Mouse (Mus musculus) lung, embryonic 14.5 days (tissue): Measurements from ENCODE around the gene Aldh3b3. TPM values are rescaled to one million over a fixed set of nuclear protein-coding genes. Genes with fewer than 3 reads are reported as not detected.

Source experiments
- ATAC-seq: fragments of 200-750 bp; cut with Nextera tagmentation; 2 replicates; pipeline ENCODE4 v1.8.0; 2017; ENCODE audit warnings: mild to moderate bottlenecking, moderate TSS enrichment, moderate library complexity; ENCODE audit not compliant: insufficient read depth
- DNase-seq: peaks from one replicate; pipeline ENCODE4 v3.0.0-alpha.2; 2015
- H3K27ac ChIP-seq: fragments of 300-500 bp; sonication (generic); 2 replicates; pipeline ENCODE4 v1.5.1; 2014; ENCODE audit warnings: low read depth, mild to moderate bottlenecking, moderate library complexity
- H3K27me3 ChIP-seq: fragments of 300-500 bp; sonication (generic); 2 replicates; pipeline ENCODE4 v1.6.1; 2014; ENCODE audit warnings: low read length, control low read depth; ENCODE audit not compliant: insufficient read depth
- H3K36me3 ChIP-seq: fragments of 300-500 bp; sonication (generic); 2 replicates; pipeline ENCODE4 v1.6.1; 2014; ENCODE audit warnings: control low read depth; ENCODE audit not compliant: insufficient read depth
- H3K4me1 ChIP-seq: fragments of 300-500 bp; sonication (generic); 2 replicates; pipeline ENCODE4 v1.6.1; 2014; ENCODE audit warnings: antibody characterized with exemption, control low read depth; ENCODE audit not compliant: insufficient read depth
- H3K4me2 ChIP-seq: fragments of 300-500 bp; sonication (generic); 2 replicates; pipeline ENCODE4 v1.6.1; 2014; ENCODE audit warnings: mild to moderate bottlenecking
- H3K4me3 ChIP-seq: fragments of 300-500 bp; sonication (generic); 2 replicates; pipeline ENCODE4 v1.5.1; 2014; ENCODE audit warnings: low read depth, low read length
- H3K9ac ChIP-seq: fragments of 300-500 bp; sonication (generic); 2 replicates; pipeline ENCODE4 v1.6.1; 2014
- H3K9me3 ChIP-seq: fragments of 300-500 bp; sonication (generic); 2 replicates; pipeline ENCODE4 v1.6.1; 2016; ENCODE audit warnings: low read depth, low read length, control low read depth
- CTCF ChIP-seq: IDR thresholded peaks from 2 replicates; pipeline ENCODE4 v1.5.1; 2016; ENCODE audit warnings: antibody characterized with exemption, low read depth
- WGBS: fragments of 180-500 bp; shearing (Covaris S2); extraction: QIAGEN DNeasy Blood & Tissue Kit; methylation state at CpG from one replicate; pipeline ENCODE4 v1.1.7; 2014; 5-methylcytosine and 5-hydroxymethylcytosine counted together
- polyA plus RNA-seq: library from polyadenylated mRNA; unstranded; fragments of >200 nt; fragmentation: Nextera tagmentation; extraction: Ambion mirVana; gene quantifications from 2 replicates; pipeline ENCODE4 v1.2.1, GENCODE M21; 2014

Gene Aldh3b3
- polyA plus RNA-seq, 1 experiment from 2014 or later, result not detected

DNA sequence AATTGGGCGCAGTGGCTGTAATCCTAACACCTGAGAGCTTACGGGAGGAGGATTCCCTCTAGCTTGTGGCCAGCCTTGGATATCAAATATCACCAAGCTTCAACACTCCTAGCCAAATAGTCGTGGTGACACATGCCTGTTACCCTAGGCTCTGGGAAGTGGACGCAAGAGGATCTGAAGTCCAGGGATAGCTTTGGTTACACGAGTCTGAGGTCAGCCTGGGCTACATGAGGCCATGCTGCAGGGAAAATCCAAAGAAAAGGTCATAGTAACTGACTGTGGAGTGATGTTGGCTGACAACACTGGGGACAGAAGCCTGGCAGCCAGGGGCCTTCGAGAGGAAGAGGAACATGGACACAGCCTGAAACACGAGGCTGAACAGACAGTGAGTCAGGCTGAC lies 37.7 kb downstream of the Aldh3b3 start:
- TF ChIP-seq CTCF, result no peak
- Histone ChIP-seq H3K27me3 (no peaks in the 10 kb centered on the region), H3K4me3 (no peak overlapping the region), H3K27ac (0 out of 2 replicates have a peak overlapping the region, but pooled peaks have one; percentile 18), H3K9ac (no peak overlapping the region), H3K36me3 (no peaks in the 10 kb centered on the region), H3K9me3 (no peaks in the 10 kb centered on the region), H3K4me1 (peaks cover 2% of the 10 kb centered on the region; the same call in 1 of the 2 replicates), H3K4me2 (no peak overlapping the region)
- ATAC-seq, result no peak
- DNase-seq, result no peak
- 53% methylated on average over 7 of the region's 7 CpGs for WGBS

DNA sequence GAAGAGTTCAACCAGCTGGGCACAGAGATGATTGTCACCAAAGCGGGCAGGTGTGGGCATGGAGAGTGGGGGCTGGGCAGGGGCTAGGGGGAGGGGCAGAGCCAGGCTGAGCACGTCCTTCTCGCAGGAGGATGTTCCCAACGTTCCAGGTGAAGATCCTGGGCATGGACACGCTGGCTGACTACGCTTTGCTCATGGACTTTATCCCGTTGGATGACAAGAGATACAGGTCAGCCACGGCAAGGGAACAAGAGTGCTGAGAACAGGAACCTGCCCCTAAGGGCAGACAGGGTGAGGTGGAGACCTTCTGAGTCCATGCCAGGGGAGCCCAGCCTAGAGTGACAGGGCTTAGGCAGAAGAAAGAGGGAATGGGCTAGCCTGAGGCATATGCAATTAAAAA lies 38.3 kb downstream of the Aldh3b3 start:
- Histone ChIP-seq H3K36me3 (no peaks in the 10 kb centered on the region), H3K27me3 (no peaks in the 10 kb centered on the region), H3K27ac (no peak overlapping the region), H3K9ac (no peak overlapping the region), H3K4me3 (no peak overlapping the region), H3K4me2 (no peak overlapping the region), H3K4me1 (peaks cover 5% of the 10 kb centered on the region; the same call in 1 of the 2 replicates), H3K9me3 (no peaks in the 10 kb centered on the region)
- no peak for ATAC-seq
- WGBS, result 70% methylated on average over 8 of the region's 8 CpGs
- no peak for DNase-seq
- no peak for TF ChIP-seq CTCF

DNA sequence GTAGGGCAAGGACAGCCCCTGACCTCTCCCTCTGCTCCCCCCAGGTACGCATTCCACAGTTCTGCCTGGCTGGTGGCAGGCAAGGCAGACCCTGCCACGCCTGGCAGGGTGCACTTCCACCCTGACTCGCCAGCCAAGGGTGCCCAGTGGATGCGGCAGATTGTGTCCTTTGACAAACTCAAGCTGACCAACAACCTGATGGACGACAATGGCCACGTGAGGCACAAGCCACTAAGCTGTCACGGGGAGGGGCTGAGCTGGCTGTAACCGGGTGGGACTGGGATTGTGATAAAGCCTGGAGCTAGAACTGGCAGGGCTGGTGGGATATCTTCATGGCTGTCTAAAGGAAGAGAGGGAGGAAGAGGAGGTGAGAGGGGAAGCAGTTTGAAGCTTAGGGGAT lies 38.8 kb downstream of the Aldh3b3 start:
- Histone ChIP-seq H3K36me3 (no peaks in the 10 kb centered on the region), H3K9ac (no peak overlapping the region), H3K4me1 (peaks cover 5% of the 10 kb centered on the region; the same call in 1 of the 2 replicates), H3K27ac (no peak overlapping the region), H3K9me3 (no peaks in the 10 kb centered on the region), H3K27me3 (no peaks in the 10 kb centered on the region), H3K4me2 (no peak overlapping the region), H3K4me3 (no peak overlapping the region)
- no peak for ATAC-seq
- TF ChIP-seq CTCF, result no peak
- WGBS, result 41% methylated on average over 8 of the region's 8 CpGs
- no peak for DNase-seq

DNA sequence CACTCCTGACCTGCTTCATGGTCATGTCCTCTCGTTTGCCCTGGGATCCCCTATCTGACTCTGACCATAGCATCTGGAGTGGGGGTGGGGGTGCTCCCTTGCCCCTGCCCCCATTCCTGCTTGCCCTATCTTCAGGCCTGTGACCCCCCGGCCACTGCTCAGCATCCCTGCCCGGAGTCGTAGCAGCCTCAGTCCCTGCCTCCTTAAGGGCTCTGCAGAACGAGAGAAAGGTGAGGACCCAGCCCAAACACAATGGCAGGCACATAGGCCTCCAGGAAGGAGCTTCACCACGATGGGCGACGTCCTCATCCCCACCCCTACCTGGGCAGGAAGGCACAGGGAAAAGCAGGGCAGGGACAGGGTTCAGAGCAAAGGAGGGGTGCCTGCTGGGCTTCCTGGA lies 39.9 kb downstream of the Aldh3b3 start:
- WGBS, result 69% methylated on average over 8 of the region's 8 CpGs
- ATAC-seq (no peak), DNase-seq (no peak)
- Histone ChIP-seq H3K27ac (no peak overlapping the region), H3K4me1 (peaks cover 5% of the 10 kb centered on the region; the same call in 1 of the 2 replicates), H3K4me3 (no peak overlapping the region), H3K27me3 (no peaks in the 10 kb centered on the region), H3K9me3 (no peaks in the 10 kb centered on the region), H3K9ac (no peak overlapping the region), H3K4me2 (no peak overlapping the region), H3K36me3 (no peaks in the 10 kb centered on the region)
- no peak for TF ChIP-seq CTCF

DNA sequence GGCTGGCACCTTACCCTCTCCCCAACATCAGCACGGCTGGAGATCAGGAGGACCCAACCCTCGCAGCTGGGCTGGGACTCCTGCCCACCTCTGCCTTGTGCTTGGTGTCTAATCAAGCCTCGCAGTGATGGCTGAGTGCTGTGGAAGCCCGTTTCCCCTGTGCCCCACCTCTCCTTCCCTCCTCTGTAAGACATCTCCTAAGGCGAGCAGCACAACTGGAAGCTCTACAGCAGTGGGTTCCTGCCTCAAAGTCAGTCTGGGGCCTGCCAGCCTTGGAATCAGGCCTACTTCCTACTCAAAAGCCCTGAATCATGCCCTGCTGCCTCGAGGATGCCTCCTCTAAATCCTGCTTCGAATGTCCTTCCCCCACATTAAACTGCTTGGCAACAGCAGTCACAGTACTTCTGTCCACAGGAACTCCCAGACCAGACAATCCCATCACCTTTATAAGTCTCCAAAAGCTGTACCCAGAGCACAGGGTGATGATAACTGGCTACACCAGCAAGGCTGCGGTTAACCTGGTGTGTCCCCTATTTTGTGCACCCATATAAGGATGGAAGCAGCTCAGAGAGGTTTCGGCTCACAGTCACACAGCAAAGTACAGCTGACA lies 40.8 kb downstream of the Aldh3b3 start:
- Histone ChIP-seq H3K4me3 (peak overlapping the region; percentile 48; the same call in 1 of the 2 replicates), H3K4me2 (peak overlapping the region; percentile 93; the same call in 1 of the 2 replicates), H3K9ac (no peak overlapping the region), H3K9me3 (no peaks in the 10 kb centered on the region), H3K4me1 (peaks cover 5% of the 10 kb centered on the region; the same call in 1 of the 2 replicates), H3K36me3 (no peaks in the 10 kb centered on the region), H3K27ac (peak overlapping the region; percentile 97; the same call in 1 of the 2 replicates), H3K27me3 (no peaks in the 10 kb centered on the region)
- ATAC-seq (no peak), DNase-seq (no peak)
- TF ChIP-seq CTCF, result no peak
- WGBS, result 77% methylated on average over 9 of the region's 9 CpGs

DNA sequence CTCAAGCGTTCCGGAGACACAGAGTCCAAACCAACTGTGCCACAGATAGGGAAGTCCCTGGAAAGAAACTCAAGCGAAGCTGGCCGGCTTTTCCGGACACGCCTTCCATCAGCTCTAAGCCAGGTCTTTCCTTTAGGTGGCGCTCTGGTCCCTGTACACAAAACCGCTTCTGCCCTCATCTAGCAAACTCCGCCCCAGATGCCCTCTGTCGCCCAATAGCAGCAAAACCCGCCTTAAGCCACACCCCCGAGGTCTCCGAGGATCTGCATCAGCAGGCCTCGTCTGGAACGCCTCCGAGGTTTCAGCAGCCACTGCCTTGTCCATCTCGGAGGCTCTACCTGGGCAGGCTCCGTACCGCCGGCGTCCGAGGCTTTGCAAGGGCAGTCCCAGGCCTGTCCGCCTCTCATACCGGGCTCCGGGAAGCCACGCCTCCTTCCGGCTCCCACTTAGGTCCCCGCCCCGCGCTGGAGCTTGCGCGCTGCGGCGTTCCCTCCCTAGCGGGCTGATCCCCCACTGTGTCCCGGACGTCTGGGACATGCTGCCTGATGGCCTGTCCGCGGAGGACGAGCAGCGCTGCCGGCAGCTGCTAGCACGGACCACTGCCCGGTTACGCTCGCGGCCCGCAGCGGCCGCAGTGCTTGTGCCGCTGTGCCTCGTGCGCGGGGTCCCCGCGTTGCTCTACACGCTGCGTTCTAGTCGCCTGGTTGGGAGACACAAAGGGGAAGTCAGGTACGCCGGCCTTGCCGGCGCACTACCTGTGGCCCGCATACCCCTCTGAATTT lies 41.9 kb downstream of the Aldh3b3 start, which contains the start of the genes Nudt8 and Gm49405:
Nudt8 (plus strand) TSS at position 462 of the 782 bp plus-strand sequence.
Gm49405 (plus strand) TSS at position 508 of the 782 bp plus-strand sequence.
- TF ChIP-seq CTCF, result peak; percentile 84
- peak; percentile 99 for DNase-seq
- peaks cover 5% of the 10 kb centered on the region; the same call in 1 of the 2 replicates for H3K4me1 ChIP-seq
- H3K9ac ChIP-seq, result peak within 1 kb of the TSS; percentile 67
- H3K4me2 ChIP-seq, result peak within 1 kb of the TSS; percentile 93
- peak within 1 kb of the TSS; percentile 97 for H3K27ac ChIP-seq
- 0% methylated on average over 64 of the region's 64 CpGs for WGBS
- peak within 1 kb of the TSS; percentile 48 for H3K4me3 ChIP-seq
- peak; percentile 94 for ATAC-seq
- no peaks in the 10 kb centered on the region for H3K27me3 ChIP-seq
- peaks cover 5% of the 10 kb centered on the region; the same call in 1 of the 2 replicates for H3K36me3 ChIP-seq
- H3K9me3 ChIP-seq, result no peaks in the 10 kb centered on the region
